Mouse (Mus musculus): ENCODE measurements at regions not wholly inside any gene's neighbourhood (a gene's known extent, or its start where the extent isn't known, plus 50 kb on each side); places are given as distances from the start of the nearest gene placed in this dataset.

- Histone ChIP-seq H3K4me1 (no peaks in the 10 kb centered on the region), H3K9me3 (no peaks in the 10 kb centered on the region), H3K27me3 (no peaks in the 10 kb centered on the region), H3K9ac (replicated peaks) (no peak overlapping the region), H3K27ac (replicated peaks) (no peak overlapping the region), H3K36me3 (no peaks in the 10 kb centered on the region), H3K4me3 (no peak overlapping the region), H3K4me2 (replicated peaks) (no peak overlapping the region)
- no peak for ATAC-seq (ENCODE audit: low FRiP score, low read depth)
Observed at GRCm38 (mm10) chr6:11109773-11110172, 797.5 kb downstream of the Ndufa4 start.

- H3K4me3 ChIP-seq: no peak overlapping the region
- no peaks in the 10 kb centered on the region for H3K9me3 ChIP-seq
- H3K9ac ChIP-seq (replicated peaks): no peak overlapping the region
- H3K36me3 ChIP-seq: no peaks in the 10 kb centered on the region
- H3K4me2 ChIP-seq (replicated peaks): no peak overlapping the region
- peak; percentile 67 for ATAC-seq (ENCODE audit: low FRiP score, low read depth)
- no peak overlapping the region for H3K27ac ChIP-seq (replicated peaks)
- no peaks in the 10 kb centered on the region for H3K27me3 ChIP-seq
- WGBS: 55% methylated on average over 7 of the region's 7 CpGs
- H3K4me1 ChIP-seq: no peaks in the 10 kb centered on the region
Observed at GRCm38 (mm10) chr6:11108346-11108966, 798.8 kb downstream of the Ndufa4 start.

DNA sequence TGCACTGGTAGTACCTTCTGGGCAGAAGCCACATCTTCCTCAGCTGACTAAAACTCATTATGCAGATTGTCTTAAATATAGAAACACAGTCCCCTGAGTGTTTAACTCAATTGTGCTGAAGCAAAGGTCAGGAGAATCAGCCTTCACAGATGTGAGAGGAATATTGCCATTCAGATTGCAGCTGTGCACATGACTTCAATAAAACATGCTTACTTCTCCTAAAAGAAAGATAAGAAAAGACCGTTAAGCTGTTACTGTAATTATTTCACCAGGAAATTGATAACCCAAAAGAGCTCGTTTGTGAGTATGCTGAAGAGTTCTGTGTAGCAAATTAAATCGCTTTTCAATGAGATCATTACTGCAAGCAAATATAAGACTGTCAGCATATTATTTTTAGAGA, 803.9 kb downstream of the Ndufa4 start:
- Histone ChIP-seq H3K27me3 (no peaks in the 10 kb centered on the region), H3K4me1 (no peaks in the 10 kb centered on the region), H3K36me3 (no peaks in the 10 kb centered on the region), H3K9me3 (no peaks in the 10 kb centered on the region), H3K27ac (replicated peaks) (no peak overlapping the region), H3K4me2 (replicated peaks) (no peak overlapping the region), H3K9ac (replicated peaks) (no peak overlapping the region), H3K4me3 (no peak overlapping the region)
- 75% methylated on average over 3 of the region's 3 CpGs for WGBS
- ATAC-seq (ENCODE audit: low FRiP score, low read depth): 0 out of 2 replicates have a peak, but pooled peaks have one; percentile 38

- Histone ChIP-seq H3K36me3 (no peaks in the 10 kb centered on the region), H3K9ac (replicated peaks) (no peak overlapping the region), H3K27me3 (no peaks in the 10 kb centered on the region), H3K9me3 (no peaks in the 10 kb centered on the region), H3K4me1 (no peaks in the 10 kb centered on the region), H3K4me2 (replicated peaks) (no peak overlapping the region), H3K27ac (replicated peaks) (0 out of 2 replicates have a peak overlapping the region, but pooled peaks have one; percentile 25), H3K4me3 (no peak overlapping the region)
- peak; percentile 88 for ATAC-seq (ENCODE audit: low FRiP score, low read depth)
- 55% methylated on average over 3 of the region's 3 CpGs for WGBS
Observed at GRCm38 (mm10) chr6:11060961-11061583, 846.2 kb downstream of the Ndufa4 start.

Measured in midbrain, embryonic 12.5 days (tissue).